Mouse (Mus musculus) T-helper 2 cell (primary cell): ENCODE data around the gene Zfp775.

ENCODE experiments used
- in situ Hi-C: fragments of 300-600 bp; cut with MboI, MseI; formaldehyde crosslinking; loops from one replicate; pipeline ENCODE4 v1.15.1; 2025; ENCODE audit warnings: high pct_unique_total_duplicates

Gene Zfp775

GRCm38 (mm10) chr6:48668022-48668421 is 66.2 kb downstream of the Zfp775 start:
- in situ Hi-C loops, result no loop called here

DNA sequence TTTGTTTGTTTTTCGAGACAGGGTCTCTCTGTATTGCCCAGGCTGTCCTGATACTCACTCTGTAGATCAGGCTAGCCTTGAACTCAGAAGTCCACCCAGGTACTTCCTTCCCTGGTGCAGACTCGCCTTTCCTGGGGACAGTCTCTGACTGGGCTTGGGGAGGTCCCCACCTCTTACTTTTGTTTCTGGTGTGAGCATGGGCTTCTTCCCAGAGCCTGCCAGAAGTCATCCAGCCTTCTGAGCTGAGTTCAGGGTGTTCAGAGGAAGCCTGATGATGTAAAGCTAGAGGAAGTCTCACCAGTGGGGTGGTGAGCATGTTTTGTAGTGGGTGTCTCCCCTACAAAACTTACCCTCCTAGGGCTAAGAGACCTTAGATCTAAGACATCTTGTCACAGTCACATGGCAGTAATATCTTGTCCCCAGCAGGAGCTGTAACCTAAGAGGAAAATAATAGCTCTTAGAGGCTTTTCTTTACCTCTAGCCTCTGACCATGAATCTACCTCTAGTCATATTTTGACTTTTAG is 67.6 kb downstream of the Zfp775 start:
- in situ Hi-C loops, result no loop called here
